Mouse (Mus musculus): Measurements from ENCODE around the gene Id2. TPM values are rescaled to one million over a fixed set of nuclear protein-coding genes. Genes with fewer than 3 reads are reported as not detected.
A peak's percentile ranks its signal among the peaks of the same experiment; 100 is the strongest.

Id2 gene
- polyA plus RNA-seq, 1 experiment from 2014 or later: 198 TPM

DNA sequence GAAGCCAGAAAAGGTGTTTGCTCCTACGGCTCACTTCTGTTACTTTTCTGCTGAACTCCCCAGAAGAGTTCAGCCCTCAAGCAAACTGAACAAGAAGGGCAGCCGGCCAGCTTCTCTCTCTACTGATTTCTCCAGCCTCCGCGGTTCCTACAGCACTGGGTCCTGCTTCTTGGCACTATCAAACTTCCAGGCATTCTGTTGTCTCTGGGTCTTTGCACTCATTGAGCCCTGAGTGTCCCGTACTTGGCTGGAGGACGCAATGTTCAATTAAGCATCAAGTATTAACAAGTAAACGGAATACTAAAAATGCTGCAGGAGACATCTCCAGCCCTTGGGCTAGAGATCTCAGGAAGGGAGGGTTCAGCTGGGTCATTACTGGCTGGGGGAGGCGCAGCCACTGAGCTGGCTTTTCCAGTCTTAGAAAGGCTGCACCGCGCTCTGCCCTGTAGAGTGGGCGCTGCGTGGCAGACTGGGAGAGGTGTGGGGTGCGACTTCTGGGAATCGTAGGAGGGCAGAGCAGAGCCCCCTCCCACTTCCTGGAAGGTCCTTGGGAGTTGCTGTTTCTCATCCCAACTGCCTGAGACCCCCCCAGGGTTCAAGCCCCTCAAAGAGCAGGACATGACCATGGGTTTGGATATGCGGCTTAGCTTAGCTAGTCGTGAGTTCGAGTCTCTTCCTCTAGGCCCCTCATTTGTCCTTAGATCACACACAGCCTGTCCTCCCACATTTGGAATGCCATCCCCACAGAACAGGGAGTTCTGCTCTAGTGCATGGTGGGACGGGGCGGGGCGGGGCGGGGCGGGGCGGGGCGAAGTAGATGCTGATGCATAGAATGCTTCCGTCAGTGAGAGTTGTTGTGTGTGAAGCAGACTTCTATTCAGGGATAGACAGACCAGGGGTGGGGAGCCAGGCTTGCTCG lies 13.4 kb downstream of the Id2 start:
- Histone ChIP-seq H3K4me3 (ENCODE audit: low read depth, low read length) (no peak overlapping the region), H3K9me3 (ENCODE audit: control insufficient read depth, low read length) (no peaks in the 10 kb centered on the region), H3K27me3 (ENCODE audit: control insufficient read depth, insufficient read depth, low read length) (no peaks in the 10 kb centered on the region), H3K4me1 (replicated peaks; ENCODE audit: control insufficient read depth, insufficient read depth, low read length) (no peaks in the 10 kb centered on the region), H3K27ac (ENCODE audit: low read depth, low read length) (no peak overlapping the region), H3K36me3 (ENCODE audit: control insufficient read depth, insufficient read depth, low read length) (no peaks in the 10 kb centered on the region), H3K4me2 (ENCODE audit: low read depth, low read length, severe bottlenecking) (0 out of 2 replicates have a peak overlapping the region, but pooled peaks have one; percentile 16), H3K9ac (ENCODE audit: low read length) (no peak overlapping the region)
- DNase-seq (ENCODE audit: low spot score): no peak
- WGBS: 38% methylated on average over 26 of the region's 26 CpGs
- ATAC-seq (replicated peaks; ENCODE audit: low FRiP score): no peak

DNA sequence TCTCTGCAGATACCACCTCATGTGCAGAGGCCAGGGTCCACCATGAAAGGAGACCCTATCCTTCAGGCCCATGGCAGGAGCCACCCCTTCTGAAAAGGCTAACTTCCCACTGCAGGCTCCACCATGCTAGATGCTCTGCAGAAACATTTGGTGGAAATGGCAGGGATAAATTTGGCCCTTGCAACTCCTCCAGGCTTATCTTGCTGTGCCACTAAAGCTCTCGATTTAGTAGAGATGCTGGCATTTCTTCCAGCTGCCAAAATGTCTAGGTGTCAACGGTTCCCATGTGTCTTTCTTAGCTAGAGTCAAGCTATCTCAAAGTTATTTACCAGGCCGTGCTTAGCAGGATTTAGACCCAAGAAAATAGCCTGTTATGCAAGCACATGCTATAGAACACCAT lies 22.6 kb downstream of the Id2 start:
- Histone ChIP-seq H3K9ac (ENCODE audit: low read length) (no peak overlapping the region), H3K4me2 (ENCODE audit: low read depth, low read length, severe bottlenecking) (no peak overlapping the region), H3K36me3 (ENCODE audit: control insufficient read depth, insufficient read depth, low read length) (no peaks in the 10 kb centered on the region), H3K9me3 (ENCODE audit: control insufficient read depth, low read length) (no peaks in the 10 kb centered on the region), H3K4me3 (ENCODE audit: low read depth, low read length) (no peak overlapping the region), H3K4me1 (replicated peaks; ENCODE audit: control insufficient read depth, insufficient read depth, low read length) (no peaks in the 10 kb centered on the region), H3K27ac (ENCODE audit: low read depth, low read length) (no peak overlapping the region), H3K27me3 (ENCODE audit: control insufficient read depth, insufficient read depth, low read length) (no peaks in the 10 kb centered on the region)
- no peak for DNase-seq (ENCODE audit: low spot score)
- no peak for ATAC-seq (replicated peaks; ENCODE audit: low FRiP score)
- WGBS: 89% methylated on average over 3 of the region's 3 CpGs

DNA sequence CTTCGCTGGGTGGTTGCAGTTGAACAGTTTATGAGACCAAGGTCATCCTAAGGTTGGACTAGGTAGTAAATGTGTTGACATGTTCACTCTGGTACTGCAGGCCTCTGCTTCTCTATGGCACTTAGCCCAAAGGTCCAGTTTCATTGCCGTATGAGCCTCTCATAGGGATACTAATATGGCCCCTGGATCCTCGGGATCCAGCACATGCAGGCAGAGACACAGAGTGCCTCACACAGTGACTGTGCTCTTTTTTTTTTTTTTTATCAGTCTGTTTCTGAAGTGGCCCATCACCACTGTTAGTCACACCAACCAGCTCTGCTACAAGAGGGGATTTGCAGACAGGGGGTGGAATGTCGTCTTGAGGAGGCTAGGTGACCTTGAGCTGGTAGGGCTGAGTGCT lies 23.6 kb downstream of the Id2 start:
- WGBS: 85% methylated on average over 4 of the region's 4 CpGs
- no peak overlapping the region for H3K4me3 ChIP-seq (ENCODE audit: low read depth, low read length)
- no peak overlapping the region for H3K27ac ChIP-seq (ENCODE audit: low read depth, low read length)
- no peaks in the 10 kb centered on the region for H3K27me3 ChIP-seq (ENCODE audit: control insufficient read depth, insufficient read depth, low read length)
- no peak overlapping the region for H3K9ac ChIP-seq (ENCODE audit: low read length)
- ATAC-seq (replicated peaks; ENCODE audit: low FRiP score) (no peak), DNase-seq (ENCODE audit: low spot score) (no peak)
- no peaks in the 10 kb centered on the region for H3K4me1 ChIP-seq (replicated peaks; ENCODE audit: control insufficient read depth, insufficient read depth, low read length)
- no peaks in the 10 kb centered on the region for H3K9me3 ChIP-seq (ENCODE audit: control insufficient read depth, low read length)
- H3K36me3 ChIP-seq (ENCODE audit: control insufficient read depth, insufficient read depth, low read length): no peaks in the 10 kb centered on the region
- no peak overlapping the region for H3K4me2 ChIP-seq (ENCODE audit: low read depth, low read length, severe bottlenecking)

DNA sequence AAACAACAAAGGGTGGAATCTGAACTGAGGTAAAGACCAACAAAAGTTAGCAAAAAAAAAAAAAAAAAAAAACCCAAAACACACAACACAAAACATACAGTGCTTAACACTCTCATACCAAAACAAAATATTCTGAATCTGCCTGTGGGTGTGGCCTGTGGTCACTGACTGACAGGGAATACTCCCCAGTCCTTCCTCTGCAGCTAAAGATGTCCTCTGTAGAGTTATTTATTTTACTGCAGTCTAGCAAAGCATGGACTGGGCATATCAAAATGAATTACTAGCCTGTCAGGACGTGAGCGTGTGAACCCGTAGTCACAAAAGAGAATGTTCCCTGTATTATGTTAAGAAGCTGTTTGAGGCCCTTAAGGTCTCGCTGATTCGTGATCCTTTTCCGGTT lies 34.7 kb downstream of the Id2 start:
- no peaks in the 10 kb centered on the region for H3K27me3 ChIP-seq (ENCODE audit: control insufficient read depth, insufficient read depth, low read length)
- no peaks in the 10 kb centered on the region for H3K9me3 ChIP-seq (ENCODE audit: control insufficient read depth, low read length)
- H3K4me2 ChIP-seq (ENCODE audit: low read depth, low read length, severe bottlenecking): no peak overlapping the region
- H3K4me3 ChIP-seq (ENCODE audit: low read depth, low read length): no peak overlapping the region
- DNase-seq (ENCODE audit: low spot score) (peak; percentile 17), ATAC-seq (replicated peaks; ENCODE audit: low FRiP score) (no peak)
- H3K4me1 ChIP-seq (replicated peaks; ENCODE audit: control insufficient read depth, insufficient read depth, low read length): no peaks in the 10 kb centered on the region
- H3K9ac ChIP-seq (ENCODE audit: low read length): no peak overlapping the region
- no peaks in the 10 kb centered on the region for H3K36me3 ChIP-seq (ENCODE audit: control insufficient read depth, insufficient read depth, low read length)
- WGBS: 90% methylated on average over 6 of the region's 6 CpGs
- H3K27ac ChIP-seq (ENCODE audit: low read depth, low read length): no peak overlapping the region

DNA sequence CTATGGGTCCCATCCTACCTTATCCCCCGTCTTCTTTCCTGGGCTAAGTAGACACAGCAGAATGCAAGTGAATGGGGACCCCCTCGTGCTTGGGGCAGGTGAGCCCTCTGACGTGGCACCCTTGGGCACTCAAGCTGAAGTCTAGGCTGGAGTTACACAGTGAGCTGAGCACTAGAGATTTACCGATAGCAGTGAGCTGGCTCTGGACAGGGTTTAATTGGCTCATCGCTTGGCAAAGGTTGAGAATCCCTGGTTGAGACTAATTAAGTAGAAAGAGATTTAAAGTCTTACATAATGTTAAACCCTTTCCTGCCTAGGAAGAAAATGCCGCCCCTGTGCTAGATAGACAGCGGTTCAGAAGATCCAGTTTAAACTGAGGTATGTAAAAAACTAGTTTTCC lies 36.0 kb downstream of the Id2 start:
- no peaks in the 10 kb centered on the region for H3K9me3 ChIP-seq (ENCODE audit: control insufficient read depth, low read length)
- no peak overlapping the region for H3K9ac ChIP-seq (ENCODE audit: low read length)
- H3K4me2 ChIP-seq (ENCODE audit: low read depth, low read length, severe bottlenecking): no peak overlapping the region
- WGBS: 56% methylated on average over 7 of the region's 7 CpGs
- no peaks in the 10 kb centered on the region for H3K27me3 ChIP-seq (ENCODE audit: control insufficient read depth, insufficient read depth, low read length)
- no peaks in the 10 kb centered on the region for H3K36me3 ChIP-seq (ENCODE audit: control insufficient read depth, insufficient read depth, low read length)
- ATAC-seq (replicated peaks; ENCODE audit: low FRiP score) (no peak), DNase-seq (ENCODE audit: low spot score) (peak; percentile 28)
- H3K4me3 ChIP-seq (ENCODE audit: low read depth, low read length): no peak overlapping the region
- H3K4me1 ChIP-seq (replicated peaks; ENCODE audit: control insufficient read depth, insufficient read depth, low read length): no peaks in the 10 kb centered on the region
- H3K27ac ChIP-seq (ENCODE audit: low read depth, low read length): no peak overlapping the region

DNA sequence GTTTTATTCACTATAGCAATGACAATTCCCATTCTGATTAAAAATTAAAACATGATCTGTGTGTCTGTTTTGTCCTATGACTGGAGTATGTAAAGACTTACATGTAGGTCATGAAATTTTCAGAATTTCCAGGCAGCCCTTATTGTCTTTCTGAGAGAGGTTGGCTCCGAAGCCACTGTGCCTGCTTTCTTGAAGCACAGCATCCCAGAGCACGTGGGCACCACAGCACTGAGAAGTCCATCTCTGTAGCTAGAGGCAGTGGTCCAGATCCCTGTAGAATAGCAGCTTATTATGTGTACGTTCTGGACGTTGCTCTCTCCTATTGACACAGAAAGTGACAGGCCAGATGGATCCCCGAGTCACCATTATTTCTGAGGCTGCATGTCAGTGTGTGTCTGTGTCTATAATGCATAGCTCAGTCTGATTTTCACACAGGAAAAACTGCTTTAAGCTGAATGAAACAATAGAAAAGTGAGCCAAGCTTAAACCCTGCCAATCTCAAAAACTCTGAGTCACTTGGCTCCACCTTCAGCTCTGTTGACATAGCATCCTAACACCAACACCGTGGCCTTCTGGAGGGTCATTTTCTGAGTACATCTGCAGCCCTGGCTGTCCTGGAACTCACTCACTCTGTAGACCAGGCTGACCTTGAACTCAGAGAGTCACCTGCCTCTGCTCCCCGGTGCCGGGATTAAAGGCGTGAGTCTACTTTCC lies 37.3 kb downstream of the Id2 start:
- Histone ChIP-seq H3K9me3 (ENCODE audit: control insufficient read depth, low read length) (no peaks in the 10 kb centered on the region), H3K36me3 (ENCODE audit: control insufficient read depth, insufficient read depth, low read length) (no peaks in the 10 kb centered on the region), H3K4me1 (replicated peaks; ENCODE audit: control insufficient read depth, insufficient read depth, low read length) (no peaks in the 10 kb centered on the region), H3K27me3 (ENCODE audit: control insufficient read depth, insufficient read depth, low read length) (no peaks in the 10 kb centered on the region), H3K4me3 (ENCODE audit: low read depth, low read length) (no peak overlapping the region), H3K27ac (ENCODE audit: low read depth, low read length) (no peak overlapping the region), H3K4me2 (ENCODE audit: low read depth, low read length, severe bottlenecking) (no peak overlapping the region), H3K9ac (ENCODE audit: low read length) (no peak overlapping the region)
- ATAC-seq (replicated peaks; ENCODE audit: low FRiP score): no peak
- WGBS: 86% methylated on average over 9 of the region's 9 CpGs
- DNase-seq (ENCODE audit: low spot score): peak; percentile 27

DNA sequence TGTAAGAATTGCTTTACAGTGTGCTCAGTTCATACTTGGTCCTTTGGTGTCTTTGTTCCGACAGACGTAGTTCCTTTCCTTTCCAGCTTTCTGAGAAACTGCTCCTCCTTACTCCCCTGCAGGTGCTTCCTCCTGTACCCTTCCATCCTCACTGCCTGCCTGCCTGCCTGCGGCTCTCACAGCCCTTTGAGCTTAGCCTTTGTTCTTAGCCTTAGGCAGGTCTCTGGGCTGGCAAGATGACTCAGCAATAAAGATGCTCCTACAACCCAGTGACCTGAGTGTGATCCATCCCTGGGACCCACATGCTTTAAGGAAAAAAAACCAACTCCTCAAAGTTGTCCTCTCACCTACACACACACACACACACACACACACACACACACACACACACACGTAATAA lies 42.0 kb downstream of the Id2 start:
- DNase-seq (ENCODE audit: low spot score): peak; percentile 49
- Histone ChIP-seq H3K9me3 (ENCODE audit: control insufficient read depth, low read length) (no peaks in the 10 kb centered on the region), H3K27me3 (ENCODE audit: control insufficient read depth, insufficient read depth, low read length) (no peaks in the 10 kb centered on the region), H3K9ac (ENCODE audit: low read length) (no peak overlapping the region), H3K4me1 (replicated peaks; ENCODE audit: control insufficient read depth, insufficient read depth, low read length) (no peaks in the 10 kb centered on the region), H3K4me3 (ENCODE audit: low read depth, low read length) (no peak overlapping the region), H3K36me3 (ENCODE audit: control insufficient read depth, insufficient read depth, low read length) (no peaks in the 10 kb centered on the region; the same call in 1 of the 2 replicates), H3K27ac (ENCODE audit: low read depth, low read length) (no peak overlapping the region), H3K4me2 (ENCODE audit: low read depth, low read length, severe bottlenecking) (no peak overlapping the region)
- ATAC-seq (replicated peaks; ENCODE audit: low FRiP score): no peak
- 66% methylated on average over 4 of the region's 4 CpGs for WGBS

DNA sequence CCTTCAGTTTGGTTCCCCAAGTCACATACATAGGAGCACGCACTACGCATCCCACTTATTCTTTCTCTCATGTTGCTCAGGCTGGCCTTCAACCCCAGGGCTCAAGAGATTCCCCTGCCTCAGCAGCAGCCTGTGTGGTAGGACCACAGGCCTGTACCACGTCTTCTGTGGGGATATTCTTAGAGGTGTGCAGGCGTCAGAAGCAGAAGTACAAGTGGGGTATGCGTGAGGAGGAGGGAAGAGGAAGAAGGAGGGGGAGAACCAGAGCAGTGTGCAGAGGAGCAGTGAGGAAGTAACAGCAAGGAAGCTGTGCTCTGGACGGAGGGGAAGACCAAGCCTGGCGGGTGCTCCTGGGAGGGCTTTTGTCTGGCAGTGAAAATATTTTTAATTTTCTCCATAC lies 42.4 kb downstream of the Id2 start:
- no peaks in the 10 kb centered on the region for H3K4me1 ChIP-seq (replicated peaks; ENCODE audit: control insufficient read depth, insufficient read depth, low read length)
- ATAC-seq (replicated peaks; ENCODE audit: low FRiP score): no peak
- no peak overlapping the region for H3K27ac ChIP-seq (ENCODE audit: low read depth, low read length)
- H3K9me3 ChIP-seq (ENCODE audit: control insufficient read depth, low read length): no peaks in the 10 kb centered on the region
- no peak overlapping the region for H3K4me2 ChIP-seq (ENCODE audit: low read depth, low read length, severe bottlenecking)
- 82% methylated on average over 7 of the region's 7 CpGs for WGBS
- no peak overlapping the region for H3K9ac ChIP-seq (ENCODE audit: low read length)
- H3K4me3 ChIP-seq (ENCODE audit: low read depth, low read length): no peak overlapping the region
- H3K27me3 ChIP-seq (ENCODE audit: control insufficient read depth, insufficient read depth, low read length): no peaks in the 10 kb centered on the region
- H3K36me3 ChIP-seq (ENCODE audit: control insufficient read depth, insufficient read depth, low read length): no peaks in the 10 kb centered on the region; the same call in 1 of the 2 replicates
- peak; percentile 32 for DNase-seq (ENCODE audit: low spot score)

All from forebrain, embryonic 11.5 days (tissue).